Mouse (Mus musculus) splenic B cell, adult 2 months (primary cell): ENCODE results near the gene Chst13.

Experiments used
- DNase-seq: peaks from one replicate; pipeline ENCODE4 v3.0.0-alpha.2; 2011; ENCODE audit warnings: low read depth, low spot score
- H3K27me3 ChIP-seq: 2 replicates; pipeline ENCODE4 v1.6.1; 2012; ENCODE audit warnings: mild to moderate bottlenecking, low read length, moderate library complexity, mixed read lengths; ENCODE audit not compliant: control insufficient read depth, poor library complexity, insufficient read depth, severe bottlenecking
- H3K36me3 ChIP-seq: 2 replicates; pipeline ENCODE4 v1.6.1; 2012; ENCODE audit warnings: mild to moderate bottlenecking, low read length, moderate library complexity, mixed read lengths; ENCODE audit not compliant: control insufficient read depth, poor library complexity, insufficient read depth, severe bottlenecking

The Chst13 gene

DNA sequence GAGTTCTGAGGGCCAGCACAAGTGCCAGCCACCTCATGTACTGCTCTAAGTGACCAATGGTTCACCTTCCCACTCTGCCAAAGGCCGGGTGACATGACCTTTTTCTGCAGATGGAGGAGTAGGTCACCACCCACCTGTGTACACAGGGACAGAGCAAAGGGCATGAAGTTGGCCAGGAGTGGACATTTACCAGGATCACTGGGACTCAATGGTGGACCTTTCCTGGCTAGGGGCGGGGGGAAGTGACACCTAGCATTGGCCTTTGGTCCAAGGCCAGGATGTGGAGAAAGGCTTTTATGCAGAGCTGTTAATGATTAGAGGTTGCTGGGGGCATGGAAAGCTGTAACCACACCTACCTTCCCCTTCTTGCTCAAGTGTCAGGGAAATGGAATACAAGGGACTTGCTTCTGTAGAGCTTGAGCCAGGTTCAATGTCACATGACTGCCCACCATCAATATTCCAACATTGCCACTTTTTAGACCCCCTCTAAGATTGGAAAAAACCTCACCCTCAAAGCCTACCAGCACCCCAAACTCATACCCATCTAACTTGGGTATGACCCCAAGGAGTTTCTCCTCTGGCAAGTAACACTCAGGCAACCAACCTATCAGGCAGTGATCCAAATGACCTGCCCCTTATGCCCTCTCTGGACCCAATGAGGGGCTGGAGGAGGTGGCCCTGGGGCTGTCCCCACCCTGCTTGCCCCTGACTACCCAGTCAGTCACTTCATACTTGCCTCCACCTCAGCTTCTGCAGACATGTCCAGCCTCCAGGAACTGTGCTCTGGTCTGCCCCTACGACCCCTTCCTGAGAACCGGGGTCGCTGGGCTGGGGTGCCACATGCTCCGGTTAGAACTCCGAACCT is 7.8 kb upstream of the Chst13 start, which contains the start of gene Uroc1:
Uroc1 (plus strand) TSS at position 724 of the 865 bp plus-strand sequence.
- Histone ChIP-seq H3K36me3 (no peaks in the 10 kb centered on the region), H3K27me3 (no peaks in the 10 kb centered on the region)
- DNase-seq: no peak

DNA sequence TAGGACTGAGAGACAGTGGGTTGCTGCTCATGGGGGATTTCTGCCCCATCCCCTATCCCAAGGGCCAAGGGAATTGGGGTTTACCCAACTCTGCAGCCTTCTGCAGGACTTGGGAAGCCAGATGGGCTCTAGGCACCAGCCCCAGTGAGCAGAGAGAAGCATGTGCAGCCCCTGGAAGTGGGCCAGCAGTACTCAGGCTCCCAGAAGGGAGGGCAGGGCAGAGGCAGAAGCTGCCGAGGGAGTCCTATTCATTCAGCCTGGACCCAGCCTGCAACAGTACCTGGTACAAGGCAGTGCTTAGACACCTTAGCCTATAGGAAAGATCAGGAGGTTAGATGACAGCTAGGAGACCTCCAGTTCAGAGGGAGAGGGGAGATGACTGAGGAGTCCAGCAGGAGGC is 5.0 kb upstream of the Chst13 start:
- DNase-seq: no peak
- H3K36me3 ChIP-seq: no peaks in the 10 kb centered on the region
- no peaks in the 10 kb centered on the region for H3K27me3 ChIP-seq

DNA sequence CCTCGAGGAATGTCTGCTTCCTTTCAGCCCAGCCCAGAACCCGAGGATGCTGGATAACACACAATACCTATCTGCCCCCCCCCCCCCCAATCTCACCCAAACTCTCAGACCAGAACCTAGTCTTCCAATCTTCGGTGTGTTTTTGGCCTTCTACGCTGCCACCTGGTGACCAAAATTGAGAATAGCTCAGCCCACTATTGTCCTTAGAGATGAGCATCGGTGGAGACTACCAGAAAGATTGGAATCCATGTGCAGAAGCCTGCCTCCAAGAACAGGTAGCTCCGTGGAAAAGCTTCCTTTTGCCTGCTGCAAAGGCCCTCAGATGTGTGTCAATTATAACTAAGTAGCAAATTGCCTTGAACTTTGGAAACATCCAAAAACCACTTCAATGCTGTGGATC is 2.7 kb upstream of the Chst13 start:
- no peak for DNase-seq
- Histone ChIP-seq H3K36me3 (no peaks in the 10 kb centered on the region), H3K27me3 (no peaks in the 10 kb centered on the region)

DNA sequence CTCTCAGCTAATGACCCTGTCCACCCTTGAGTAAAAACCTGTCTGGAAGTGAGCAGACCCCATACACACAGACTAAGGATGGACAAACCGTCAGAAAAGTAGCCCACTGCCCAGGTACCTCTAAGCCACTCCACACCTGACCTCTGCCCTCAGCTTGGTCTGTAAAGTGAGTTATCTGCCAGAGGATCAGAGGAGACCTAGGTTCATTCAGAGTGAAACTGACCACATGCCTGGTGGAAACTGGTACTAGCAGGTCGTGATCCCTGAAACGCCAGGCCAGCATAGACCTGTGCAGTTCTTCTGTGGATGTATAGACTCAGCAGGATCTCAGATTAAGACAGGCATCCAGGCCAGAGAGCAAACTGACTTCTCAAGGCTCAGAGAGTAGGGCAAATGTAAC is 522 bp downstream of the Chst13 start:
- no peaks in the 10 kb centered on the region for H3K36me3 ChIP-seq
- H3K27me3 ChIP-seq: no peaks in the 10 kb centered on the region

DNA sequence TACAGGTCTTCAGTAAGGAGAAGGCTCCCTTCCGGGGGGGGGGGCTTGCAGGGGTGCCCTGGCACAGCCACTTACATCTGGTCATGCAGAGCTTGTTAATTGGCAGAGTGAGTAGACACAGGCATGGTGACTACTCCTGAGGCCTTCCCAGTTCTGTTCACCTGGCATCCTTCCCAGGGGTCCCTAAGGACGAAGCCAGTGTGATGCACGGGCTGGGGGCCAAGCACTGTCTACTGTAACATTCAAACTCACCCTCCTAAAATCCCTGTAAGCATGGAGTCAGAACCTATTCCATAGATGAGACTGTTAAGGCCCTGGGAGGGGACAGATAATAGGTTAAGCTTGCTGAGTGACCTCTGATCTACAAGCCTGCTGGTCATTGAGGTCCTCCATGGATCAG is 959 bp downstream of the Chst13 start:
- Histone ChIP-seq H3K36me3 (no peaks in the 10 kb centered on the region), H3K27me3 (no peaks in the 10 kb centered on the region)
- DNase-seq: no peak

More for the DNA sequence above, 522 bp downstream of the Chst13 start:
- no peak for DNase-seq

DNA sequence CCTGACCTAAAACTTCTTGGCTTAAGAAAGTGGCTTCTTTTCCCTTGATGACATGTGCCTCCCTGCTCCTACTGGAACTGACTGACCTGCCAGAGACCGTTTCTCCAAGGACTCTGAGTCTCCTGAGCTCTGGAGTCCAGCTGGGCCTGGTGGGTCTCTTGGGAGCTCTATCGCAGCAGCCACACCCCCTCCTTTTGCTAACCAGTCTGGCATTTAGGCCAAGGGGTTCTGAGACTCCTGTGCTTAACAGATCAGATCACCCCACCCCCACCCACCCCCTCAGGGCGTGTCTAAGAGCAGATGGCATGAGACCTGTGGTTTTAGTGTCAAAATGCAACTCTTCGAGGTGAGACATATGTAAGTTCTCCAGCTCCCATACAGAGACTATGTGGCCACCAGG is 3.2 kb downstream of the Chst13 start:
- Histone ChIP-seq H3K27me3 (no peaks in the 10 kb centered on the region), H3K36me3 (no peaks in the 10 kb centered on the region)
- DNase-seq: no peak

DNA sequence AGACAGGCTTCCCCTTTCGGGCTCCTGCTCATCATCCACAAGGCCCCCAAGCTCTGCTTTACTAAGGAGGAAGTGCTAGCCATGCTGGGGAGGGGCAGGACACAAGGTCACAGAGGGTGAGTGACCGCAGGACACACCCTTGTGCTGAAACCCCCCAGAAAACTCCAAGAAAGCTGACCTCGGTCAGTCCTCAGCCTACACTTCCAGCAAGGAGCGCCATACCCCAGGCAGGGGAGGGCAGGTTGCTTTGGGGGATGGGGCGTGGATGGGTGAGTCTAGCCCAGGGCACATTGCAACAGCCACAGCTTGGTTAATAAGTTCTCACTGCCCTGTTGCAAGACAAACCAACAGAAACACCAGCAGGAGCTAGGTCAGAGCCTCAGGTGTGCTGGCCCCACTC is 4.6 kb downstream of the Chst13 start:
- DNase-seq: no peak
- Histone ChIP-seq H3K27me3 (no peaks in the 10 kb centered on the region), H3K36me3 (no peaks in the 10 kb centered on the region)

DNA sequence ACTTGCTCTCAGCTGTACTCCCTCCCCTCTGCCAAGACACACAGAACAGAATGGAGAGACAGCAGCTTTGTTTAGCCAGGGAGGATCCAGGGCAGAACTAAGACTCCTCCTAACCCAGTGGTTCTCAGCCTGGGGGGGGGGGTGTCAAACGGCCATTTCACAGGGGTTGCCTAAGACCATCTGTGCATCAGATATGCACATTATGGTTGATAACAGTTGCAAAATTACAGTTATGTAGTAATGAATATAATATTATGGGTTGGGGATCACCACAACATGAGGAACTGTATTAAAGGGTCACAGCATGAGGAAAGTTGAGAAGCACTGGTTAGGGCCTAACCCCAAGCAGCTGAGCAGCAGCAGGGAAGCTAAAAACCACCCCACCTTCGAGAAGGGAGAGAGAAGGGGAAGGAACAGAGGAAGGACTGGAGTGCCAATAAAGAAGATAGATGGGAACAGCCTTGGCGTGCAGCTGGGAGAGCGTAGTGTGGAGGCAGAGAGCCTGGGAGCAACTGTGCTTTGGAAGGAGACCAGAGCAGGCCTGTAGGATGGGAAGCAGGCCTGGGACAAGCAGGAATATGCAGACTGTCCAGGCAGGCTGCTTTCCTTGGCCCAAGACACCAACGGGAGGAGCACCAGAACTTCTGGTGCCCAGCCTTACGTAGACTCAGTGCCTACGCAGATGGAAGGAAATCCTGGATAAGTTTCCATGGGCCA is 5.4 kb downstream of the Chst13 start:
- no peak for DNase-seq
- Histone ChIP-seq H3K36me3 (no peaks in the 10 kb centered on the region), H3K27me3 (no peaks in the 10 kb centered on the region)

DNA sequence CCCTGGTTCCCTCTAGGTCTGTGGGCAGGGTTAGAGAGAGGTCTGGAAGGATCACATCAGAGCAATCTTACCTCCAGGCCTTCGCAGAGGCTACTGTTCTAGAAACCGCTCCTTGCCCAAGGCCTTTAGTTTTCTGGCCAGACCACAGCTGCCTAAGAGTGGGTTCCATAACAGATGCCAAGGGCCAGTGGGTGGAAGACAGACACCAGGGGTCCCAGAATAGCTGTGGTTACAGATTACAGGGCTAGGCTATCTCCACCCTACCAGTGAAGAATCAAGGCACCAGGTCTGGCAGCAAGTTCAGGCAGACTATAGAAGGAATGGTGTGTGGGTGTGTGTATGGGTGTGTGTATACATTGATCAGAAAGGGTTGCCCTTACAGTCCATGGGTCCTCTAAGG is 6.0 kb downstream of the Chst13 start:
- Histone ChIP-seq H3K27me3 (no peaks in the 10 kb centered on the region), H3K36me3 (no peaks in the 10 kb centered on the region)
- no peak for DNase-seq

DNA sequence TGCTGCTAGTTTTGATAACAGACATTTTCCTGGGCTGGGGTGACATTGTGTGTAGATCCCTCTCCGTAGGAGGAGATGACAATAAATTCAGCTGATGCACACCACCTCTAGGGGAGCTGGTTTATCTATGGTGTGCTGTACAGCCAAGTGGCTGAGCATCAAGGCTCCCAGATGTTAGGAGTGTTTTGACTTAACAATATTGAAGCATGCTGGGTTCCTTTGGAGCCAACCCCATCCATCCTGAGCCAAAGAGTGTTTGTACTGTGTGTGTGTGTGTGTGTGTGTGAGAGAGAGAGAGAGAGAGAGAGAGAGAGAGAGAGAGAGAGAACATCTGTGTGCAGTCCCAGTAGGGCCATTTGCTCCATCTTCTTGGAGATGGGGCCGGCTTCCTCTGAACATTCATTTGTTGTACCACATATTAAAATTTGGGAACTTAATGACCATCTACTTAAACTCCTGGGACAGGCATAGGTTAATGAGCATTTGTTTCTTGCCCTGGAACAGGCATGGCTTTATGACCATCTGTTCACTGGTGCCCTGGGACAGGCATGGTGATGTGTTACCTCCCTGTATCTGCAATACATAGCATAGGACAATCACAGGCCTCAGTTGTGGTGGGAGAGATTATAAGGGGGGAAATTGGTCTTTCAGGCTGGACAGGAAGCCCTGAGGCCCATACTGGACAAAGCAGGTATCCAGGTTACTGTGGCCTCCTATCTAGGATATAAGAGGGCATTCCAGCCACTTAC is 7.3 kb downstream of the Chst13 start:
- Histone ChIP-seq H3K27me3 (no peaks in the 10 kb centered on the region), H3K36me3 (no peaks in the 10 kb centered on the region)
- DNase-seq: no peak

DNA sequence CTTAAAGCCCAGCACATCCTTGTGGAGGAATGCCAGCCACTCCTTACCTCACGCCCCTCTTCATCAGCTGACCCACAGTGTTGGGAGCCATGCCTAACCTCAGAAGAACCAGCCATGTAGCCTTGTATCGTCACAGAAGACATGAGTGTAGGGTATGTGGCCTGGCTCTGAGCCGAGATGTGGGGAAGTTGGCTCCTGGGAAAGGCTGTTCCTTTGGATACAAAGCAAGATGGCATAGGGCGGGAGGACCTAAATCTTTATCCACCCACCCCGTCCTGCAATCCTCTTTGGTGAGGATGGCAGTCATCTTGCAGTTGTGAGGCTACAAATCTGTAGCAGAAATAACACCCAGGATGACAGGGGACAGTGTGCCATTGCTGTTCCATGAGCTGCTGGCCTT is 9.0 kb downstream of the Chst13 start:
- no peaks in the 10 kb centered on the region for H3K27me3 ChIP-seq
- H3K36me3 ChIP-seq: no peaks in the 10 kb centered on the region
- no peak for DNase-seq

DNA sequence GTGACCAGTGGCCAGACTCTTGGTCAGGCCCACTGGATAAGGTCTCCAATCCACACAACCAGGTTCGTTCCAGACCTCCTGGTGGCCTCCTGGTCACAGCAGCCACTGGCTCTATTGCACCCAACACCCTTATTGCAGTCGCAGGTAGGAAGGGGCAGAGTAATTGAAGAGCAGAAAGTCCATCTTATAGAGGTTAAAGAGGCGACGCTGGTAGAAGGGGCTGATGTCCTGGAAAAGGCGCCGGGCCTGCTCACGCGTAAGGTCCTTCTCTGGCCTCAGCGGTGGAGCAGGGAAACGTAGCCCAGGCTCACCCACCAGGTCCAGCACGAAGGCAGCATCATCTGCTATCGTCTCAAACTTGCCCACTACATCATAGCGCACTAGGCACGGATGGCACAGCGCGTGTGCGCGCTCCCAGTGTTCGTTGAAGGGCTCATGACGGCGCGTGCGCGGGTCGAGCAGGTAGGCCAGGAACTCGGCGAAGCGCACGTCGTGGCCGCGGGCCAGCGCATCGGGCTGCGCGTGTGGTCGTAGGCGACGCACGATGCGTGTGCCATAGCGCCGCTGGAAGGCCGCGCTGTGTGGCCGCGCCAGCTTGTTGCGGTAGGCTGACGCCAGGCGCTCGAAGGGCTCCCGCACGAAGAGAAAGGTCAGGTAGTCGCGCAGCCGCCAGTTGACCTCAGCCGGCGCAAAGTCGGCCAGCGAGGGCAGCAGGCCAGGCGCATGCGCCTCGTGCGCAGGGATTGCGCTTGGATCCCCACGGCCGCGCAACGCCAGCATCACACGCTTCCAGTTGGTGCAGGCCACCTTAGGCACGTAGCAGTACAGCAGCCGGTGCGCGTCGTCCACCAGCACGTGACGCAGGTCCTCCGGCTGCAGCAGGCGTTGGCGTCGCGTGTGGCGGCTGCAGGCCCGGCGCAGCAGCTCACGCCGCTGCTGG is 15.9 kb downstream of the Chst13 start:
- Histone ChIP-seq H3K36me3 (no peaks in the 10 kb centered on the region), H3K27me3 (no peaks in the 10 kb centered on the region)
- DNase-seq: no peak

DNA sequence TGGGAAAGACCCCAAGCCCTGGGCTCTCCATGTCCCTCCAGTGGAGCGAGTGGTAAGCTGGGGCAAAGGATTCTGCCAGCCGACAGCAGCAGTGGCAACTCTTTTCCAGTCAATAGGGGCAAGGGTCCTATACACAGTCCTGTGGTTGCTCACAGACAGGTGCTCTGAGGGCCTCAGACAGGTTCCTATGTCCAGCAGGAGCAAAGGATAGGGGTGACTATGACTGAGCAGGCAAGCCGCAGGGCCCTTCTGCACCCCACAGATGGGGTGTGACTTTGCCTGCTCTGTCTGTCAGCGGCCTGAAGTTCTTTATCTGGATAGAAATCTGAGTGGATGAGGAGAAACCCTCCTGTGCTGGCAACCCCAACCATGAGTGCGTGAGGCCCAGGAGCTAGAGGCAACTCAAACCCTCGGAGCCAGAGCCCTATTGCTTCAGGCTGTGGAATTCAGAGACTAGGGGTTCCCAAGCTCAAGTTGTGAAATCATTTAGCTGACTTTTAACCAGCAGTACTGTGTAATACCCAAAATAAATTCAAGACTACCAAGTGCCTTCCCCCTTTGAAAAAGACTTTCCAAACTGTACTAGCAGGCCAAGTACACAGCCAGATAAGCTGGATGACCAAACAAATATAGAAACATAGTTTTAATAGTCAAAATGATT is 18.5 kb downstream of the Chst13 start:
- no peak for DNase-seq
- Histone ChIP-seq H3K27me3 (no peaks in the 10 kb centered on the region), H3K36me3 (no peaks in the 10 kb centered on the region)

DNA sequence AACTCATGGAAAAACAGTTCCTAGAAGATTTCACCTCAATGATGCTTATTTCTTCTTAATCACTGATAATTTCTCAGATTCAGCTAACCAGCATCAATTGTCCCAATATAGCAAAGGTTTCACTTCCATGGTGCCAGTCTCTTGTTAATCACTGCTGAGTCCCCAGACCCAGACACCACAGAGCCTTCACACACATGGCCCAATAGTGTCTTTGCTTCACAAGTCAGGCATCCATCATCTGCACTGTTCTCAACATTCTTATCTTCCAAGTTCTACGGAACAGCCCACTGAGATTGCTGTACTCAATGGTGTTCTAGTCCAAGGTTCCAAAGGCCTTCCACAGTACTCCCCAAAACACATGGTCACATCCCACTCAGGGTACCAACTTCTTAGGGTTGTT is 24.1 kb downstream of the Chst13 start, which contains the start of gene BC048671:
BC048671 (plus strand) TSS at position 301 of the 400 bp plus-strand sequence.
- Histone ChIP-seq H3K36me3 (no peaks in the 10 kb centered on the region), H3K27me3 (no peaks in the 10 kb centered on the region)
- DNase-seq: no peak
